Mouse (Mus musculus): Measurements from ENCODE around the gene Pcgf1.

The Pcgf1 gene

GRCm38 (mm10) chr6:83077630-83078323, at the start of gene Pcgf1:
Gene Pcgf1, plus strand, starts transcription at chr6:83077869.
- DNase-seq (ENCODE audit: low read depth, low spot score): peak; percentile 50

GRCm38 (mm10) chr6:83029777-83030176, 47.9 kb upstream of the Pcgf1 start:
- no peak for DNase-seq (ENCODE audit: low read depth, low spot score)

- DNase-seq (ENCODE audit: low read depth, low spot score): no peak
Measured at GRCm38 (mm10) chr6:83031111-83031510, 46.6 kb upstream of the Pcgf1 start.

- no peak for DNase-seq (ENCODE audit: low read depth, low spot score)
Measured at GRCm38 (mm10) chr6:83031921-83032590, 45.6 kb upstream of the Pcgf1 start.

- peak; percentile 63 for DNase-seq (ENCODE audit: low read depth, low spot score)
Measured at GRCm38 (mm10) chr6:83032769-83033191, 44.9 kb upstream of the Pcgf1 start.

GRCm38 (mm10) chr6:83033249-83034185, 44.2 kb upstream of the Pcgf1 start, which contains the start of the genes Dok1 and Loxl3:
Gene Dok1, minus strand, starts transcription at chr6:83033471.
Gene Loxl3, plus strand, starts transcription at chr6:83034173.
- peak; percentile 84 for DNase-seq (ENCODE audit: low read depth, low spot score)

- DNase-seq (ENCODE audit: low read depth, low spot score): no peak
Measured at GRCm38 (mm10) chr6:83034463-83035055, 43.1 kb upstream of the Pcgf1 start.

- no peak for DNase-seq (ENCODE audit: low read depth, low spot score)
Measured at GRCm38 (mm10) chr6:83037188-83037587, 40.5 kb upstream of the Pcgf1 start.

- peak; percentile 93 for DNase-seq (ENCODE audit: low read depth, low spot score)
Measured at GRCm38 (mm10) chr6:83038496-83039012, 39.1 kb upstream of the Pcgf1 start.

- DNase-seq (ENCODE audit: low read depth, low spot score): no peak
Measured at GRCm38 (mm10) chr6:83040601-83041000, 37.1 kb upstream of the Pcgf1 start.

- DNase-seq (ENCODE audit: low read depth, low spot score): no peak
Measured at GRCm38 (mm10) chr6:83043561-83043960, 34.1 kb upstream of the Pcgf1 start.

GRCm38 (mm10) chr6:83043993-83044392, 33.7 kb upstream of the Pcgf1 start:
- DNase-seq (ENCODE audit: low read depth, low spot score): no peak

GRCm38 (mm10) chr6:83044742-83045141, 32.9 kb upstream of the Pcgf1 start:
- DNase-seq (ENCODE audit: low read depth, low spot score): no peak

- DNase-seq (ENCODE audit: low read depth, low spot score): no peak
Measured at GRCm38 (mm10) chr6:83049367-83049766, 28.3 kb upstream of the Pcgf1 start.

- DNase-seq (ENCODE audit: low read depth, low spot score): peak; percentile 71
Measured at GRCm38 (mm10) chr6:83053136-83053960, 24.3 kb upstream of the Pcgf1 start.

- DNase-seq (ENCODE audit: low read depth, low spot score): peak; percentile 99
Measured at GRCm38 (mm10) chr6:83054074-83054851, 23.4 kb upstream of the Pcgf1 start, which contains the start of gene Aup1. Gene Aup1, plus strand, starts transcription at chr6:83054521.

GRCm38 (mm10) chr6:83054871-83055431, 22.7 kb upstream of the Pcgf1 start, which contains the start of gene Htra2:
Gene Htra2, minus strand, starts transcription at chr6:83055273.
- DNase-seq (ENCODE audit: low read depth, low spot score): peak; percentile 58

- peak; percentile 35 for DNase-seq (ENCODE audit: low read depth, low spot score)
Measured at GRCm38 (mm10) chr6:83057790-83058189, 19.9 kb upstream of the Pcgf1 start, which contains the start of gene Dqx1. Gene Dqx1, plus strand, starts transcription at chr6:83057844.

- no peak for DNase-seq (ENCODE audit: low read depth, low spot score)
Measured at GRCm38 (mm10) chr6:83058725-83059124, 18.9 kb upstream of the Pcgf1 start.
